Mouse (Mus musculus) CH12.LX (cell line): ENCODE data around the gene Alg5.

Experiments
- CTCF ChIP-seq, 2 experiments: IDR thresholded peaks in 1 of 2; conservative IDR thresholded peaks in 1 of 2; 2 replicates each; pipeline ENCODE4 v1.5.1; 2011 to 2012; ENCODE audit warnings: low read depth in 2 of 2, low read length in 2 of 2, improper control_type of control experiment in 1 of 2, inconsistent platforms in 1 of 2, mild to moderate bottlenecking in 1 of 2, moderate library complexity in 1 of 2
- EP300 ChIP-seq: IDR thresholded peaks from 2 replicates; pipeline ENCODE4 v1.6.1; 2011; ENCODE audit warnings: low read length, improper control_type of control experiment
- MAFK ChIP-seq: IDR thresholded peaks from 2 replicates; pipeline ENCODE4 v1.6.1; 2011; ENCODE audit warnings: low read length, improper control_type of control experiment; ENCODE audit not compliant: insufficient replicate concordance
- MEF2A ChIP-seq: IDR thresholded peaks from 2 replicates; pipeline ENCODE4 v1.6.1; 2014; ENCODE audit warnings: low read depth, mild to moderate bottlenecking, inconsistent platforms, low read length, improper control_type of control experiment, borderline replicate concordance
- MXI1 ChIP-seq: IDR thresholded peaks from 2 replicates; pipeline ENCODE4 v1.6.1; 2011; ENCODE audit warnings: mild to moderate bottlenecking, low read depth, low read length, improper control_type of control experiment
- POLR2A ChIP-seq: IDR thresholded peaks from 2 replicates; pipeline ENCODE4 v1.6.1; 2011; ENCODE audit warnings: low read depth, mild to moderate bottlenecking, improper control_type of control experiment, low read length
- POLR2AphosphoS2 ChIP-seq: IDR thresholded peaks from 2 replicates; pipeline ENCODE4 v1.6.1; 2011; ENCODE audit warnings: low read depth, low read length, improper control_type of control experiment
- USF2 ChIP-seq: conservative IDR thresholded peaks from 2 replicates; pipeline ENCODE4 v1.6.1; 2011; ENCODE audit warnings: low read depth, low read length, improper control_type of control experiment
- ZKSCAN1 ChIP-seq: IDR thresholded peaks from 2 replicates; pipeline ENCODE4 v1.6.1; 2012; ENCODE audit warnings: low read depth, inconsistent platforms, low read length, improper control_type of control experiment, borderline replicate concordance
- ZMIZ1 ChIP-seq: IDR thresholded peaks from 2 replicates; pipeline ENCODE4 v1.6.1; 2012; ENCODE audit warnings: low read depth, mild to moderate bottlenecking, inconsistent platforms, low read length, improper control_type of control experiment
- ZNF384 ChIP-seq: IDR thresholded peaks from 2 replicates; pipeline ENCODE4 v1.6.1; 2012; ENCODE audit warnings: low read depth, low read length, improper control_type of control experiment, inconsistent platforms

- TF ChIP-seq MXI1 (no peak), ZNF384 (no peak), POLR2A (no peak), POLR2AphosphoS2 (no peak), EP300 (no peak), ZKSCAN1 (no peak), USF2 (no peak), MAFK (no peak), ZMIZ1 (no peak), MEF2A (no peak), CTCF (conservative IDR thresholded peaks at IDR 0.05 in 1 of 2, IDR thresholded peaks at IDR 0.05 in 1 of 2; ENCODE audit: low read depth in 2 of 2, low read length in 2 of 2) (no peak)
Observed at GRCm38 (mm10) chr3:54718947-54719346, 16.4 kb upstream of the Alg5 start.
